Mouse (Mus musculus) urinary bladder, postnatal 36 days (tissue): Measurements from ENCODE around the gene Mettl27.
A peak's percentile ranks its signal among the peaks of the same experiment; 100 is the strongest.
"Not testable (repeated sequence)": the region's sequence is repeated elsewhere in the genome, so short reads cannot be mapped to it uniquely, and the experiment has no call there.

Experiments used
- DNase-seq, 2 experiments: peaks; one replicate each; pipeline ENCODE4 v3.0.0; 2022; ENCODE audit warnings: low spot score in 2 of 2, mixed read lengths in 1 of 2

Mettl27 gene

DNA sequence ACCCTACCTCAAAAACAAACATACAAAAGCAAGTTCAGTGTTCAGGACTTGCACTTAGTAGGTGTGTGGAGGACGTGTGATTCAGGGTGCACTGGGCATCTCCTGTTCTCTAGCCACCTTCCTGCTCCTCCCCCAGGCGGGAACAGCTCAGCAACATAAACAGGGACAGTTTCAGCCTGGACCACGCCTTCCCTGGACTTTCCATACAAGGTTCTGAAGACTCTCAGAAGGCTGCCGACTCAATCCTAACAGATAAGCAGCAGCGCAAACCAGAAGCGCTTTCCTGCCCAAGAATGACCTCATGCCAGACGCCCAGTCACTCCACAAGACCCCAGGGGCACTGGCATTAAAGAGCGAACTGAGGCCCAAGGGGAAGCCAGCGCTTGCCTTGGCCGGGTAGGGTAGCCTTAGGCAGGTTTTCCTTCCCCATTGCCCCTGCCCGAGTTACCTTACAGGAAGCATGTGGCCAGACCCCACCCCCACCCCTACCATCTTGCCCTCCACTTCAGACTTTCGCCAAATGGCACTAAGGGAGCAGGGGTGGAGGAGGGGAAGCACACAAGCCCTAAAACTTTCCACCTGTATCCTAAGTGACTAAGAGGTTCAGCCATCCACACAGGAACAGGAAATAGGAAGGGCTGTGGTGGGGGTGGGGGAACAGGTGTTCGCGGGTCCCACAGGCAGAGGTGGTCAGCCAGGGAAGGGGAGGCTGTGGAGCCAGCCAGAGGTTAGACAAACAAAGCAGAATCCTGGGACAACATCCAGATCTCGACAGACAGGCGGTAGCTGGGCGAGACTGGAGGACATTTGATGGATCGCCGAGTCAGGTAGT is 19.1 kb downstream of the Mettl27 start:
- no peak for DNase-seq

DNA sequence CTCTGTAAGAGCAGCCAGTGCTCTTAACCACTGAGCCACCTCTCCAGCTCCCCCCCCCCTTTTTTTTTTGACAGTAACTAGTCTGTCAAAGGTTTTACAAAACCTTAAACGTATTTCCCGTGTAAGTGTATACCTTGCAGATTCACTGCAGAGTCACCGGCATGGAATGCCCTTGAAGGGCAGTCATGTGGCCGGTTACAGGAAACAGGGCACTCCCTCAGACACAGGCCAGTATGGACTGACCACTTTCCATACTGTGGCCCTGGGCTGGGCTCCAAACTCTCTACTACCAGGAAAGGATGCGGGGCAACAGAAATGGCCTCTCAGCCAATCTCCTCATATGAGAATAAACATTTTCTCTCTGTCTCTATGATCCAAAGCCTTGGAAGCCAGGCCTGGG is 23.3 kb downstream of the Mettl27 start:
- DNase-seq: no peak

DNA sequence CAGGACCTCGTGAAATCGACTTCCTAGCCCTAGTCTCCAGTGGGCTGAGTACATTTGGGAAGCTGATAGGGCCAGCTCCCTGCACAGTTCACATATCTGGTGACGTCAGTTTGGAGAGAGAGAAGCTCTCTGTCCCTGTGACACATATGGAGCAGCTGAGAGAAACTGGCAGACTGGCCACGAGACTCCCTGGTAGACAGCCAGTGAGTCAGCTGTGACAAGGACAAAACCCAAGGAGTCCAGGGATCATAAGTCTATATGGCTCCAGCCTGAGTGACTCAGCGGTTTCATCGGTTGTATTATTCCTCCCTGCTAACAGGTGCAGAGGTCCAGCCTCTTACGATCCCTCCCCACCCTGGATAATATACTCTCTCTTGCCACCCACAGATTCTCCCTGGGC is 26.9 kb downstream of the Mettl27 start:
- no peak for DNase-seq

DNA sequence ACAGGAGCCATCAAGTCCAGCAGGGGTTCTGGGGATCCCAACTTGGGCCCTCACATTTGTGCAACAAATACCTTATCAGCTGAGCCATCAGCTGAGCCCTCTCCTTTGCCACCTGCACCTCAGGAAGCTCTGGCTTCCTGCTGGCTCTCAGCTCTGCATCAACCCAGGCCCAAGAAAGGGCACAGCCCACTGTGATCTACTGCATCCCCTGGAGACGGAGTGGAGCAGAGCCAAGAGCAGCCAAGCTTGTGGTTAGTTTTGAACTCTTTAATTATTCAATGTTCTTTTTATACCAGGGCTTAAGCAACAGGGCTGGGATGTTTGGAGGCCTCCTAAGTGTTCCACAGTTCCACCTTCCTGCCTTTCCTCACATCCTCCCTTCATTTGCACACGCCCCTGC is 28.3 kb downstream of the Mettl27 start:
- DNase-seq: no peak

DNA sequence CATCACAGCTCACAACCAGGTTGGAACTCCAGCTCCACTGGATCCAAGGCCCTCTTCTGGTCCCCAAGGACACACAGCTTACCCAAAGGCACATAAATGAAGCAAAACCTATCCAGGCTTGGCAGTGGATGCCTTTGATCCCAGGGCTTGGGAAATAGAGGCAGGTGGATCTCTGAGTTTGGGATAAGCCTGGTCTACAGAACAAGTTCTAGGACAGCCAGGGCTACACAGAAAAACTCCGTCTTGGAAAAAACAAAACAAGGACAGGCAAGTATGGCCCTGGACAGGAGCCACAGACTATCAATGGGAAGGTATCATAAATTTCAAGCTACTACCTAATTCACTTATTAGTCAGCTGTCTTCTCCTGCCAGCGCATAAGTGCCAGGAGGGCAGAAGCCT is 29.4 kb downstream of the Mettl27 start:
- DNase-seq: no peak

DNA sequence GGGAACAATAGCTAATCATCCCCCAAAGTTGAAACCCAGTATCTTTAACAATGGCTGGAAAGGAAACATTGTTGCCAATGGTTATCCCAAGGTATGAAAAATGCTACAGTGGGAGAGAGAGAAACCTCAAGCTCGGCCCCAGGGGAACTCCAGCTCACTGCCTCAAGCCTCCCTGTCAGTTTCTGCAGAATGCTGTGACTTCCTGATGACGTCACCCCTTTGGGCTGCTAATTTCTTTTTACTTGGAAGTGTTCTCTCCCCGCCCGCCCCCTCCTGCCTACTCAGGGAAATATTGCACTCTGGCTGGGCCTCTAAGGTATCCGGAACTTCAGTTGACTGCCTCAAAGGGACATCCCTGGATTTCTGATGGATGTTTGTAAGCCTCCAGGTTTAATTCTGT is 31.4 kb downstream of the Mettl27 start:
- DNase-seq: no peak

DNA sequence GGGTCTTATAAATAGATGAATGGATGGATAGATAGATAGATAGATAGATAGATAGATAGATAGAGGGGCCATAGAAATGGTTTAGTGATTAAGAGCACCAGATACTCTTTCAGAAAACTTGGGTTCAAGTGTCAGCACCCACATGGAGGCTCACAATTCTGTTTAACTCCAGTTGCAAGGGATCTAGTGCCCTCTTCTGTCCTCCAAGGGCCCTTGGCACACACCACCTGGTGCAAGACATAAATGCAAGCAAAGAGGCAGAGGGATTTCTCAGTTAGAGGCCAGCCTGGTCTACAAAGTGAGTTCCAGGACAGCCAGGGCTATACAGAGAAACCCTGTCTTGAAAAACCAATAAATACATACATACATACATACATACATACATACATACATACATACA is 32.5 kb downstream of the Mettl27 start:
- DNase-seq: not testable (repeated sequence)

DNA sequence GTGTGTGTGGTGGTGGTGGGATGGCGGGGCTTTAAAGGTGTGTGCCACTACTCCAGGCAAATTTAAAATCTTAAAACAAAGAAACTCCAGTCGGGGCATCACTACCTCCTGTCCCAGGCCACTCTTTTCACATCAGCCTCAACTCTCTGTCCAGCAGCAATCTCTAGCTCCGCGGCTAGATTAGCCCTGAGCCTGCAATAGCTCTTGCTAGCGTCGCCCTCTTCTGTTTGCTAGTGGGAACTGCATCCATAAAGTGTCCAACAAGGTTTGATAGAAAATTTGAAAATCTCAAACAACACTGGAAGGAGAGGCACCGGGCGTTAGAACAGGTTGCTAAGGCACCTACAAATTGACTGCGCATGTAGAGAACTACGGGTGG is 33.3 kb downstream of the Mettl27 start:
- DNase-seq: peak in 1 of 2 experiments; percentile 75

DNA sequence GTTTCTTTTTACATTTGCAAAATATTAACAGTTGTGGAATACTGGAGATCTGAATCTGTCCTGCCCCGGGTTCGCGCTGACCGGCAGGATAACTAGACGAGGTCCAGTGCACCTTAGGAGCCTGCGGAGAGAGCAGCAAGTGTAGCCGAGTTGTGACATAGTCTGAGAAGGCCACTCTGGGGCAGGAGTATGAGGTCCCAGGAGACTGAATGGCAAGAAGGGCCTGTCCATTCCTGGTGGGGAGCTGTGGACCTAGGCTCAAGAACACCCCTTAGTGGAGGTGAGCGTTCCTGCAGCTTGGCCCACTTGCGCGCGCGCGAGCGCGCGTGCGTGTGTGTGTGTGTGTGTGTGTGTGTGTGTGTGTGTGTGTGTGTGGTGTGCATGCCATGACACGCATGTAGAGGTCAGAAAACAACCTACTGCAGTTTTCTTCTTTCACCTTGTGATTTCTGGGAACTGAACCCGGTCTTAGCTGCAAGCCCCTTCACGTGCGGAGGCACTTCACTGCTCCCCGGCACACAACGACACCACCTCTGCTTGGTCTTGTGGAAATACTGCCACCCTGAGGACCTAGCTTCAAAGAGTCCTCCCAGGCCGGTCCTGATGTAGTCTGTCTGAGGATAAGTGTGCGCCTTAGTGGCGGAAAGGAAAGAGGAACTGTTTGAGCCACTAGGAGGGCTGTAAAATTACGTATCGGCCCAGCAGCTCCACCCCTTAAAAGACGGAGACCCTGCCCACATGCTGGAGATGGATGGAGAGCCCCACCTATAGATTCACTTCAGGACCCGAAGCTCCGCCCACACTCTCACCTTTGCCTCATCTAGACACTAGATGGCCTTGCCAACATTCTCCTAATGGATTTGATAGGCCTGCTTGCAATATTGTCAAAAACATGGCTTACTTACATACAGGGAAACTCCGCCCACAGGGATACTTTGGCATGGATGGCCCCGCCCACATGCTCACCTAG is 34.0 kb downstream of the Mettl27 start:
- no peak for DNase-seq

DNA sequence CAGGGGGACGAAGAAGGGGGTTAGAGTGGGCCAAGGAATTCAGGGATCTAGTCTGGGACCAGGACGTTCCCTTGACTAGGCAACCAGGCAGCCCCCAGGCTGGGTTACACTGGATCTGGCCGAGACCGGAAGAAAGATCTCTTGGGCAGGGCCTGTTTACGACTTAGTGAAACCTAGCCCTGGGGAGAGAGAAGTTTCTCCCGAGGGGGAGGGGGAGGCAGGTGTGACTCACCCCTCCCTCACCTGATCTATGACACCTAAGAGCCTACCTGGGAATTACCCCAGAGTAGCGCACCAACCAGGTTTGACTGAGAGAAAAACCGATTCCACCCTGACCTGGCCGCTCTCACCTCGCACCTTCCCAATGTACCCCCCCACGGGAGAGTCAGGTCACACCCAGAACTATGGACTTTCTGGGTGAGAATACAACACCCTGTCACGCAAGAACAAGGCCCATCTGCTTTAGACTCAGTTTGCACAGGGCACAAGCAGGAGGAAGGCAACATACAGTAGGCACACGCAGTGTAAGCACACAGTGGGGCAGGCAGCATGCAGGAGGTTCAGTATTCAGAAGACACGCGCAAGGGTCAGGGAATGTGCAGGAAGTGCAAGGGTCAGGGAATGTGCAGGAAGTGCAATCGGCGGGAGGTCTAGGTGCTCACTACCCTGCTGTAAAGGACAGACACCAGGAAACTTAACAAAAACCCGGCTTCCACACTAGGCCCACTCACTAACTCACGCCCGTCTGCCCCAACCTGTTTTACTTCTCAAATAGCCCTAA is 35.2 kb downstream of the Mettl27 start:
- DNase-seq: no peak

DNA sequence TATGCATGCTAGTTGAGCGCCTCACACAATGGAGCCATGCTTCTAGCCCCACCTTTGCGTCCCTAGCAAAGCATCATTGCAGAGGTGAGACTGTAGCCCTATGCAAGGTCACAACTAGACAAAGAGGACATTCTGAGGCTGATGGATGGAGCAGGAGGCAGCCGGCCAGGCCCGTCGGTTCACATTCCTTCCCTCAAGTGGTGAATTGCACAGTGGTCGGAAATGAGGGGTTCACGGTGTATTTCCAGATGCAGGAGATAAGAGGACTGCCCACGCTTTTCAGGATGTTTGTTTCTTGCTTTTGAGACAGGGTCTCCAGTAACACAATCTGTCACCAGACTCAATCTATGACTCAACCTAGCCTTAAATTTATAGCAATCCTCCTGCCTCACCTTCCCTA is 38.5 kb downstream of the Mettl27 start:
- no peak for DNase-seq

DNA sequence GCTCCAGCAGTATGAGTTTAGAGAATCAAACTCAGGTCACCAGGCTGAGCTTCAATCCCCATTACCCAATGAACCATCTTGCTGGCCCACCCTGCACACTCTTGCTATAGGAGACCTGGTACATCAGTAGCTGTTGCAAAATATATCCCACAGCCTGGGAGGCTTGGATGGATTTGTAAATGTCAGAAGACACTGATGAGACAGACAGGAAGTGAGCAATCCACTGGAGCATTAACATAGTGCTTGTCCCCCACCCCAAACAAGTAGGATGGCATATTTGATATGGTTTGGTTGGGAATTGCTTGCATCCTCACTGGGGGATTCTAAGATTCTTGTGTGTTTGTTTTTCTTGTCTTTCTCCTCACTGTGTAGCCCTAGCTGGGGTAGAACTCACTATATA is 40.9 kb downstream of the Mettl27 start:
- no peak for DNase-seq

DNA sequence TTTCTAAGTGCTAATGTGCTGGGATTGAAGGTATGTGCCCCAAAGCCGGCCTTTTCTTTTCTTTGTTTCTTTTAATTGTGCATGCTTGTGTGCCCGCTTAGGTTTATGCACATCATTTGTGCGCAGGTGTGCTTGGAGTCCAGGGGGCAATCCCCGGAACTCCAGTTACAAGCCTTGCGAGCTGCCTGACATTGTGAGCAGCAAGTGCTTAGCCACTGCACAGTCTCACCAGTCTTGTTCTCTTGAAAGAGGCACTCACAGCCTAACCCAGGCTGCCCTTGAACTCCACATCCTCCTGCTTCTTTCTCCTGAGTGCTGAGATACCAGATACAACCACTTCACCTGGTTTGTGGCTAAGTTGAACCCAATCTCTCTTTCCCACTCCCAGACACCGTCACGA is 41.4 kb downstream of the Mettl27 start:
- DNase-seq: no peak

DNA sequence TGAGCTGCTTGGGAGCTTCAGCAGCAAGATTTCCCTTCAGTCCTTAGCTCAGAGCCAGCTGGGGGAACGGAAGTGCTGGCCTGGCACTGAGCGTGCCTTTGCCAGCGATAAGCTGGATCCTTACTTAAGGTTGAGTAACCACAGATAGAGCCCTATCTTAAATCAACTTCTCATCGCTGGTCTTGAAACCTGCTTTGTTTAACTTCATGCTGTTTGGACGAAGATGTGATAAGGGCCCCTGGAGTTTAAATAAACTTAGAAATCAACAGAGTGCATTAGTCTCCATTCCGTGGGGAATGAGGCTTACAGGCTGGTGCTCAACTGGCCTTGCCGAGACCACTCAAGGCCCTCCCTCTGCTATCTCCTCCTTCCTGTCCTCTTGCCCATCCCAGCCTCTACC is 42.1 kb downstream of the Mettl27 start:
- no peak for DNase-seq

DNA sequence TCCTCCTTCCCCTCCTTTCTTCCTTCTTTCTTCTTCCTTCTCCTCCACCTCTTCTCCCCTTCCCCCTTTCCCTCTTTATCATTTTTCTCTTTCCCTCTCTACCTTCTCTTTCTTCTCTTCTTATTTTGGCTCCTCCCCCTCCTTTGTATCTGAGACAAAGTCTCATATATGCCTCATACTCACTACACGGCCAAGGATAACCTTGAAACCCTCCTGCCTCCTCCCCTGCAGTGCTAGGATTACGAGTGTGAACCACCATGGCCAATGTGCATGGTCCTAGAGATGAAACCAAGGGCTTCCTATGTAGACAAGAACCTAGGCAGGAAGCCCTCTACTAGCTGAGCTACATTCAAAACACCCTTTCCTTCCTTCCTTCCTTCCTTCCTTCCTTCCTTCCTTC is 42.8 kb downstream of the Mettl27 start:
- DNase-seq: no peak

DNA sequence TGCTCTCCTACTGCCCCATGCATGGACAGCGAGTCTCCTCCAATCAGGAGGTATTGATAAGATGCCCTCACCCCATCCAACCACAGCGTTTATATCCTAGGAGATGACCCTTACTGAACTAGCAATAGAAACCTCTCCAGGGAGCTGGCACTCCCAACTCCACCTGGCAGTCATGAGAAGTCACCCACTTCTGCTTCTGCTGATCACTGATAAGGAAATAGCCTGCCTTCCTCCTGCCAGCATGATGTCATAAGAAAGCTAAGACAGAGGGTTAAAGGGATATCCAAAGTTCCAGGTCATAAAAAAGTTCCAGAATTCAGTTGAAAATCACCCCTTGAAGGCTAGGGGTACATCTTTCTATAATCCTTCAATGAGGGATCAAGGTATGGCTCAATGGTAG is 44.0 kb downstream of the Mettl27 start:
- no peak for DNase-seq

DNA sequence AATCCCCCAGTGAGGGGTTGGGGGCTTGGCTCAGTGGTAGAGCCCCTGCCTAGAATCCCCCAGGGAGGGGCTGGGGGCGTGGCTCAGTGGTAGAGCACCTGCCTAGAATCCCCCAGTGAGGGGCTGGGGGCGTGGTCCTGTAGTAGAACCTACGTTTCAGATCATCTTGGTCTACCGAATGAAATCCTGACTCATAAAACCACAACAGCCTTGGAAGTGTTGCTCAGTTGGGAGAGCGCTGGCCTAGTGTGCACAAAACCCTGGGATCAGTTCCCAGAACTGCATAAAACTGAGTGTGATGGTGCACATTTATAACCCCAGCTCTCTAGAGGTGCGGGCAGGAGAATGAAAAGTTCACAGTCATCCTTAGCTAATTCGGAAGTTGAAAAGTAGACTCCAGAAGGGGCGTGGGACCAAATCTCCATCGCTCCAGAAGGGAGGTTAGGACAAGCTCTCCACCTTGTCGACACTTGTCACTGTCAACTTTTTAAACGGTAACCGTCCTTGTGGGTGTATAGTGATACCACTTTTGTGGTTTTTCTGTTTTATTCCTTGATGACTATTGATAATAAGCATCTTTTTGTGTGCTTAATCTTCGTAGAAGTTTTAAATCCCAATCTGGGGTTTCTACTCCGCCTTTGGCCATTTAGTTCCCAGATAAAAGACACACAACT is 44.5 kb downstream of the Mettl27 start:
- no peak for DNase-seq

DNA sequence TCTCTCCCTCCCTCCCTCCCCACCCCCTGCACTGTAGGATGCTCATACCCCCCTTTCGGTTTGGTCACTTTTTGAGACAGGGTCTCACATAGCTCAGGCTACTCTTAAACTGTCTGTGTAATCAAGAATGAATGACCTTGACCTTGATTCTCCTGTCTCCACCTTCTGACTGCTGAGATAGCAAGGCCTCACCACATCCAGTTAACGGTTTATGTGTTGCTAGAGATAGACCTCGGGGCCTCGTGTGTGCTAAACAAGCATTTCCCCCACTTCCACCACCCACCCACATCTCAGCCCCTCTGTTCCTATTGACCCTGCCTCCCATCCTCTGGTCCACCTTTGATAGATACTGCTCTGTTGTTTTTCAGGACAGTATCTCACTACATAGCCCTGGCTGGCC is 45.7 kb downstream of the Mettl27 start:
- no peak for DNase-seq

DNA sequence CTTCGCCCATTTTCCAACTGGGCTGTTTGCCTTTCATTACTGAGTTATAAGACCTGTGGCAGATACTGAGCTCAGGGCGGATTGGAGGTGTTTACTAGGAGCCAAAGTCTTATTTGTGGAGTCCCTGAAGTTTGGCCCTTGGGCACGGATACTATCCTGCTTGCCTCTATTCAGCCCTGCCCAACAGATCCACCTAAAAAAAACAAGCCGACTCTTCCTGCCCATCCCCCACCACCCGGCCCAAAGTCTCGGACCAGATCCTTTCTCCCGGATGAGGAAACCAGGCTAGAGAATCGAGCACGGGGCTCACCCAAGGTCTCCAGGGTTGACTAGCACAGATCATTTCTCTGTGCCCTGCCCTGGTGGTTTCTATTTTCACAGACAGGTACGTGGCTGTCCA is 49.0 kb downstream of the Mettl27 start:
- DNase-seq: no peak

DNA sequence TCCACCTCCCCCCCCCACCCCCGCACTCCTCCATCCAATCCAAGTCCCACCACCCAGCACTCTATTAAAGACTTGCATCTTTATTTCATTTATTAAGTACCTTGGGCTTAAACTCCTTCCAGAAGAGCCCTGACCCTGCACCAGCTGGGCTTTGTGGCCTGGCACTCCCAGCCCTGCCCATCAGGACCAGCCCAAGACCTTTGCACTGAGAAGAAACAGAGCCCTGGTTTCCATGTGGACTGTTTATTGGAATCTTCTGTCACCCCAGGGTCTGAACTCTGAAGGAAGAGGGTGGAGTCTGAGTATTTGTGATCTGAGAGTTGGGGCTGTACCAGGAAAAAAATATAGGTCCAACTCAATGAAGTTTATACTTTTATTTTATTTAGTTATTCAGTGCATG is 50.9 kb downstream of the Mettl27 start:
- no peak for DNase-seq

DNA sequence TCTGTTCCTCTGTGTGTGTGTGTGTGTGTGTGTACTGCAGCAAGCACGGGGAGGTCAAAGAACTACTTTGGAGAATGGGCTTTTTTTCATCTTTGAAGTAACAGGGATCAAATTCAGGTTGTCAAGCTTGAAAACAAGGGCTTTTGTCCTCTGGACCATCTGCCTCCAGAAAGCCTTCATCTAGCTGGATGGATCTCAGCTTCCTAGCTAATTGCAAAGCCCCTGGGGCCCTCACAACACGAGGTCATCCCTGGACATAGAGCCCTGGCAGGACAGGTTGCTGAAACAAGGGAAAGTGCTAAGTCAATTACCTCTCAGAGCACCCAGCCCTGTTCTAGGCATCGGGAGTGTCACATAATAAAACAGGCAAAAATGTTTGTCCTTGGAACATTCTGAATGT is 51.6 kb downstream of the Mettl27 start:
- no peak for DNase-seq
